Mouse (Mus musculus): Measurements from ENCODE around the gene Tmem200a. TPM values are rescaled to one million over a fixed set of nuclear protein-coding genes. Genes with fewer than 3 reads are reported as not detected.
"Not testable (repeated sequence)": the region's sequence is repeated elsewhere in the genome, so short reads cannot be mapped to it uniquely, and the experiment has no call there.

The Tmem200a gene
- total RNA-seq, 2 experiments from 2014 or later, result 1.0 to 1.3 TPM

- DNase-seq, result no peak
Measured at GRCm38 (mm10) chr10:25962863-25963262, 116.0 kb downstream of the Tmem200a start.

GRCm38 (mm10) chr10:25961066-25961465 is 117.8 kb downstream of the Tmem200a start:
- no peak for DNase-seq

GRCm38 (mm10) chr10:25958762-25959753 is 119.8 kb downstream of the Tmem200a start:
- DNase-seq, result no peak

GRCm38 (mm10) chr10:25954641-25955228 is 124.1 kb downstream of the Tmem200a start:
- no peak for DNase-seq

- DNase-seq, result no peak
Measured at GRCm38 (mm10) chr10:25952838-25953237, 126.0 kb downstream of the Tmem200a start.

GRCm38 (mm10) chr10:25952150-25952549 is 126.7 kb downstream of the Tmem200a start:
- no peak for DNase-seq

GRCm38 (mm10) chr10:25945866-25946265 is 133.0 kb downstream of the Tmem200a start:
- DNase-seq, result no peak

GRCm38 (mm10) chr10:25944641-25945040 is 134.2 kb downstream of the Tmem200a start:
- DNase-seq, result no peak

GRCm38 (mm10) chr10:25931796-25932195 is 147.1 kb downstream of the Tmem200a start:
- DNase-seq, result no peak

GRCm38 (mm10) chr10:25929401-25930150 is 149.3 kb downstream of the Tmem200a start:
- DNase-seq, result no peak

GRCm38 (mm10) chr10:25928861-25929368 is 149.9 kb downstream of the Tmem200a start:
- DNase-seq, result no peak

GRCm38 (mm10) chr10:25928448-25928786 is 150.4 kb downstream of the Tmem200a start:
- no peak for DNase-seq

GRCm38 (mm10) chr10:25927553-25928447 is 151.1 kb downstream of the Tmem200a start:
- no peak for DNase-seq

GRCm38 (mm10) chr10:25920640-25921278 is 158.1 kb downstream of the Tmem200a start:
- no peak for DNase-seq

- no peak for DNase-seq
Measured at GRCm38 (mm10) chr10:25918103-25918502, 160.7 kb downstream of the Tmem200a start.

- DNase-seq, result no peak
Measured at GRCm38 (mm10) chr10:25910270-25910669, 168.6 kb downstream of the Tmem200a start.

GRCm38 (mm10) chr10:25908027-25909012 is 170.5 kb downstream of the Tmem200a start:
- no peak for DNase-seq

GRCm38 (mm10) chr10:25894126-25894525 is 184.7 kb downstream of the Tmem200a start:
- not testable (repeated sequence) for DNase-seq

GRCm38 (mm10) chr10:25887225-25887624 is 191.6 kb downstream of the Tmem200a start:
- no peak for DNase-seq

- DNase-seq, result no peak
Measured at GRCm38 (mm10) chr10:25884512-25884911, 194.3 kb downstream of the Tmem200a start.

All from gastrocnemius, postnatal 10 days (tissue).